Mouse (Mus musculus): Measurements from ENCODE around the gene Vav1. TPM values are rescaled to one million over a fixed set of nuclear protein-coding genes. Genes with fewer than 3 reads are reported as not detected.

The Vav1 gene
- 67.9 and 112 TPM in 2 replicates for polyA plus RNA-seq (2011; ENCODE audit: insufficient read depth, insufficient read length, low replicate concordance, missing spikeins)

DNA sequence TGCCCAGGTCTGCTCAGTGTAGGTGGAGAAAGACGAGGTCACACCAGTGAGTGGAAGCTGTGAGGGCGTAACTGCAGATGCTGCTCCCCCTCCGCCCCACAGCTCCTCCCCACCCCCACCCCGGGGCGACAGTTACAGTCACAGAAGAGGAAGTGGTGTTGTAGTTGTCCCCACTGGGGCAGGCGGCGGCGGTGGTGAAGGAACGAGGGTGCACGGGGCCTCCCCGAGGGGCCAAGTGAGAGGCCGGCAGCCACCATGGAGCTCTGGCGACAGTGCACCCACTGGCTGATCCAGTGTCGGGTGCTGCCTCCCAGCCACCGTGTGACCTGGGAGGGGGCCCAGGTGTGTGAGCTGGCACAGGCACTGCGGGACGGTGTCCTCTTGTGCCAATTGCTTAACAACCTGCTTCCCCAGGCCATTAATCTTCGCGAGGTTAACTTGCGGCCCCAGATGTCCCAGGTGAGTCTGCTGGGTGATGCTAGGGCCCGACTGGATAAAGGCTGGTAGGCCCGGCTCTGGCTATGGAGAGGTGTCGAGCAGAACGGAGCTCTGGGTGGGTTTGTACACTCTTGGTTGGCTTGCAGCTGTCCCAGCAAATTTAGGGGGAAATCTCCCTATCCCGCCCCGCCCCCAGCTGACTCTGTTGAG lies at the start of gene Vav1:
Vav1 (plus strand) TSS at position 158 of the 648 bp plus-strand sequence.
- WGBS: under 1% methylated on average over 26 of the region's 26 CpGs
- TF ChIP-seq POLR2A (IDR thresholded peaks at IDR 0.05; ENCODE audit: borderline replicate concordance, control insufficient read depth, low read depth, low read length): peak; percentile 97
- no peak for TF ChIP-seq CTCF (IDR thresholded peaks at IDR 0.05; ENCODE audit: control insufficient read depth, insufficient read depth, low read length)
- Histone ChIP-seq H3K4me3 (replicated peaks; ENCODE audit: control insufficient read depth, low read depth, low read length) (peak within 1 kb of the TSS; percentile 97), H3K4me1 (ENCODE audit: control insufficient read depth, insufficient read depth, low read length) (peaks cover 20% of the 10 kb centered on the region), H3K27ac (ENCODE audit: control insufficient read depth, insufficient read depth, low read depth, low read length, poor library complexity) (peak within 1 kb of the TSS; percentile 98)

DNA sequence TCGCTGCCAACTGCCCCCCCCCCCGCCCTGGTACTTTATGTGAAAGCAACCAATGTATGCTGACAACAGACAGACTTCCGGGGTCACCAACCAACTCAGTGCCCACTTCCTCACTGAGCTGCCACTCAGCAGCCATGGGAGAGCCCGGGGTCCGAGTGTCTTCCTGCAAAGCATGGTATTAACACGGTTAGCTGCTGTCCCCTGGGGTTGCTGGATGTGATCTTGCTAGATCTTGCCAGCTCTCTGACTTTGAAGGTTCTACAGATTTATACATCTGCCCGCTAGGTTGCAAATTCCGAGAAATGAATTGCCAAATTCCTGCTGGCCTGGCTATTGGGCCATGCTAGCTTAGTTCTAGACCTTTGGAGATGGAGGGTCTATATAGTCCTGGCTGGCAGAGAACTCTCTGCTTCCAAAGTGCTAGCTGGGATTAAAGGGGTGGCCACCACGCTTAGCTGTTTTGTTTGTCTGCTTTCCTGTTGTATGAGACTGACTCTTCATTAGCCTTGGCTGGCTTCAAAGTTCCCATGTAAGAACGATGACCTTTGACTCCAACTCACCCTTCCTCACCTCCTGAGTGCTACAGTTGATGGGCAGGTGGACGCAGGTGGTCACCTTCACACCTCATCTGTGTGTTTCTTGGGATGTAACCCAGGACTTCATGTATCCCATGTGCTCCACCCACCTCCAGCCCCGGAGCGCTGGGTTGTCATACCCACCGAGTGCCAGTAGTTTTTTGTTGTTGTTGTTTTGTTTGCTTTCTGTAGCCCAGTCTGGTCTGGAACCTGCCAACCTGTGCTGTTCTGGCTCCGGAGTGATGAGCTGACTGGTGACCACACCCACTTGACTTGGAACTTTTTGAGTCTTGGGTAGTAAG lies 48.8 kb upstream of the Vav1 start:
- no peak for TF ChIP-seq CTCF (IDR thresholded peaks at IDR 0.05; ENCODE audit: control insufficient read depth, insufficient read depth, low read length)
- no peak for TF ChIP-seq POLR2A (IDR thresholded peaks at IDR 0.05; ENCODE audit: borderline replicate concordance, control insufficient read depth, low read depth, low read length)
- 37% methylated on average over 15 of the region's 15 CpGs for WGBS
- peaks cover 9% of the 10 kb centered on the region for H3K4me1 ChIP-seq (ENCODE audit: control insufficient read depth, insufficient read depth, low read length)
- H3K27ac ChIP-seq (ENCODE audit: control insufficient read depth, insufficient read depth, low read depth, low read length, poor library complexity): peak overlapping the region; percentile 39; the same call in 1 of the 2 replicates
- no peak overlapping the region for H3K4me3 ChIP-seq (replicated peaks; ENCODE audit: control insufficient read depth, low read depth, low read length)

DNA sequence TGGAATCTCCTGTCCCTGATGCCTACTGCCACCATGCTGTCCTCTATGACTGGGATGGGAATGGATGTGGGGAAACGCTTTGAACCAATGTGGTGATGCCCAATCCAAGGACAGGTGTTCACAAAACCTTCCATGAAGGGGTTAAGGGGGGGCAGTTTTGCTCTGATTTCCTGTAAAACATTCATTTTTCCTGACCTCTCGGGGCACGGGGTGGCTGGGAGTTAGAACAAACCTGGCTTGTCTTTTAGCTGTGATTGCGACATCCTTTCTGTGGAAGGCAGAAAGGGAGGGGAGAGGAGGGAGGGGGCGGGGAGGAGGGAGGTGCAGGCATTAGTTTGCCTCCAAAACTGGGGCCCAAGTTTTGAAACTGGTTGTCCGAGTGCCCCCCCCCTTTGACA lies 48.2 kb upstream of the Vav1 start:
- WGBS: 25% methylated on average over 6 of the region's 6 CpGs
- Histone ChIP-seq H3K4me3 (replicated peaks; ENCODE audit: control insufficient read depth, low read depth, low read length) (no peak overlapping the region), H3K27ac (ENCODE audit: control insufficient read depth, insufficient read depth, low read depth, low read length, poor library complexity) (peak overlapping the region; percentile 31; the same call in 1 of the 2 replicates), H3K4me1 (ENCODE audit: control insufficient read depth, insufficient read depth, low read length) (peaks cover 9% of the 10 kb centered on the region)
- TF ChIP-seq CTCF (IDR thresholded peaks at IDR 0.05; ENCODE audit: control insufficient read depth, insufficient read depth, low read length) (no peak), POLR2A (IDR thresholded peaks at IDR 0.05; ENCODE audit: borderline replicate concordance, control insufficient read depth, low read depth, low read length) (no peak)

DNA sequence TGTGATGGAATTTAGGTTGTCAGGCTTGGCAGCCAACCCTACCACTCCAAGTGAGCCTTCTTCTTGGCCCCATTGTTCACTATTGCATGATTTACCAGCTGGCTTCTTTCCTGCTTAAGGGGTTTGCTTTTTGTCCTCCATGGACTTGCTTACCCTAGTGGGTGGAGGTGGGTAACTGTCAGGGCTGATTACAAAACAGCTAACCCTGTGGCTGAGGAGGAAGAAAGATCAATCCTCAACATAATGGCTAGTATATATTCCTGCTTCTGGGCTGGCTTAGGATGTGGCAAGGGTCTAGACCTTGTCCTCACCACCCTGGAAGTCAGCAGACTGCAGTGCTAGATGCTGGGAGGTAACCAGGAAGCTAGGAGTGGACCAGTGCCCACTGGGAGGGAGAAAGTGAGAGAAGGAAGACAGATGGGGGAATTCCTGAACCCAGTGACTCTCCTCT lies 47.6 kb upstream of the Vav1 start:
- H3K27ac ChIP-seq (ENCODE audit: control insufficient read depth, insufficient read depth, low read depth, low read length, poor library complexity): peak overlapping the region; percentile 7; the same call in 1 of the 2 replicates
- peaks cover 9% of the 10 kb centered on the region for H3K4me1 ChIP-seq (ENCODE audit: control insufficient read depth, insufficient read depth, low read length)
- TF ChIP-seq CTCF (IDR thresholded peaks at IDR 0.05; ENCODE audit: control insufficient read depth, insufficient read depth, low read length) (no peak), POLR2A (IDR thresholded peaks at IDR 0.05; ENCODE audit: borderline replicate concordance, control insufficient read depth, low read depth, low read length) (no peak)
- no peak overlapping the region for H3K4me3 ChIP-seq (replicated peaks; ENCODE audit: control insufficient read depth, low read depth, low read length)

DNA sequence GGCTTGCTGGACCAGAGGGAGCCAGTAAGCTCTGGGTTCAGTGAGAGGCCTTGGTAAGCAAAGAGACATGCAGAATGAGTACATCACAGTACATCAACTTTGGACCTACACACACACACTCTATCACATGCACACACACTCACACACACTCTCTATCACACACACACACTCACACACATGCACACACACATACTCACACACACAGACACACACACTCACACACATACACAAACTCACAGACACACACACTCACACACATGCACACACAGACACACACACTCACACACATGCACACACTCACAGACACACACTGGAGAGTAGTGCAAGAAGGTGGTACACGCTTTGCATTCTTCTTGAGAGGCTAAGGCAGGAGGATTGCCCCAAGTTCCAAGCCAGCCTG lies 46.7 kb upstream of the Vav1 start:
- TF ChIP-seq POLR2A (IDR thresholded peaks at IDR 0.05; ENCODE audit: borderline replicate concordance, control insufficient read depth, low read depth, low read length): no peak
- no peak for TF ChIP-seq CTCF (IDR thresholded peaks at IDR 0.05; ENCODE audit: control insufficient read depth, insufficient read depth, low read length)
- H3K27ac ChIP-seq (ENCODE audit: control insufficient read depth, insufficient read depth, low read depth, low read length, poor library complexity): no peak overlapping the region
- H3K4me1 ChIP-seq (ENCODE audit: control insufficient read depth, insufficient read depth, low read length): peaks cover 7% of the 10 kb centered on the region
- 85% methylated on average over 1 of the region's 1 CpGs for WGBS
- no peak overlapping the region for H3K4me3 ChIP-seq (replicated peaks; ENCODE audit: control insufficient read depth, low read depth, low read length)

DNA sequence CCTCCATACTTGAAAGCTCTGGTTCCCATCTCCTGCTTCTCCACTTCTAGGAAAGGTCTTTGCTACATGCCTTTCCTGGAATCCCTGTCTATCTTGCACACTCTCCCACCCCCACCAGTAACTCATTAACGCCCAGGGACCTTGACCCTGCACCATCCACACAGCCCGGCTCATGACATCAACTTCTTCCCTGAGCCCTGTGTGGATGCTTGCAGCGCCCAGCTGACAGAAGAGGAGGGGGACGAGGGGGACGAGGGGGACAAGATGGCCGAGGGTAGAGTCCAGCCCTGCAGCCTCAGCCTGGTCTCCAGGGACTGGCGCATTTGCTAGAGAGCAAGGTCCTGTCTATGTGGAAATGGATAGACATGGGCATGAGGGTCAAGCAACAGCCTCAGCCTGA lies 45.9 kb upstream of the Vav1 start:
- TF ChIP-seq POLR2A (IDR thresholded peaks at IDR 0.05; ENCODE audit: borderline replicate concordance, control insufficient read depth, low read depth, low read length): no peak
- WGBS: 63% methylated on average over 7 of the region's 7 CpGs
- Histone ChIP-seq H3K4me1 (ENCODE audit: control insufficient read depth, insufficient read depth, low read length) (peaks cover 7% of the 10 kb centered on the region), H3K4me3 (replicated peaks; ENCODE audit: control insufficient read depth, low read depth, low read length) (no peak overlapping the region), H3K27ac (ENCODE audit: control insufficient read depth, insufficient read depth, low read depth, low read length, poor library complexity) (no peak overlapping the region)

DNA sequence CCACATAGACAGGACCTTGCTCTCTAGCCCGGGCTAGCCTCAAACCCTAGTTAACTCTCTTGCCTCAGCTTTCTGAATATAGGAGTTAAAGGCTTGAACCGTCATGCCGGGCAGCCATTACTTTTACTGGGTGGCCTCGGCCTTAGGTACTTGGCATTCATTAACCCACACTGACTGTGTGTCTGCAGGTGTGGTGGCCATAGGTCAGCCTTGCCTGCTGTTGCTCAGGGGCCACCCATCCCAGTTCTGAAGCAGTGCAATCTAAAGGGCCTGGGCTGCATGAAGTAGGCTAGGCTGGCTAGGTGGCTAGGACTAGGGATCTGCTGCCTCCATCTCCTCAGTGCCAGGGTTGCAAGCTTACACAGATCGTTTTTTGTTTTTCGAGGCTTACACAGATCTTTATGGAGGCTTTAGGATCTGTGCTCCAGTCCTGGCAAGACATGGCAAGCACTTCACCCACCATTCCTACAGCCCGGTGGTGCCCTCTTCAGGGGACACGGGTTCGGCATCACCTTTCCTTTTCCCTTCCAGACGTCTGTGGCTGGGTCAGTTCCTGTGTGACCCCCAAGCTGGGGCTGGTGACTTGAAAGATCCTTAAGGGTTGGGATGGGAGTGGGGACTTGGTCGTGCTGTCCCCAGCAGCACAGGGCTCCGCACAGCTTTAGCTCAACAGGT lies 44.5 kb upstream of the Vav1 start:
- Histone ChIP-seq H3K4me3 (replicated peaks; ENCODE audit: control insufficient read depth, low read depth, low read length) (no peak overlapping the region), H3K4me1 (ENCODE audit: control insufficient read depth, insufficient read depth, low read length) (peaks cover 5% of the 10 kb centered on the region), H3K27ac (ENCODE audit: control insufficient read depth, insufficient read depth, low read depth, low read length, poor library complexity) (no peak overlapping the region)
- TF ChIP-seq POLR2A (IDR thresholded peaks at IDR 0.05; ENCODE audit: borderline replicate concordance, control insufficient read depth, low read depth, low read length) (no peak), CTCF (IDR thresholded peaks at IDR 0.05; ENCODE audit: control insufficient read depth, insufficient read depth, low read length) (no peak)
- WGBS: 82% methylated on average over 12 of the region's 12 CpGs

DNA sequence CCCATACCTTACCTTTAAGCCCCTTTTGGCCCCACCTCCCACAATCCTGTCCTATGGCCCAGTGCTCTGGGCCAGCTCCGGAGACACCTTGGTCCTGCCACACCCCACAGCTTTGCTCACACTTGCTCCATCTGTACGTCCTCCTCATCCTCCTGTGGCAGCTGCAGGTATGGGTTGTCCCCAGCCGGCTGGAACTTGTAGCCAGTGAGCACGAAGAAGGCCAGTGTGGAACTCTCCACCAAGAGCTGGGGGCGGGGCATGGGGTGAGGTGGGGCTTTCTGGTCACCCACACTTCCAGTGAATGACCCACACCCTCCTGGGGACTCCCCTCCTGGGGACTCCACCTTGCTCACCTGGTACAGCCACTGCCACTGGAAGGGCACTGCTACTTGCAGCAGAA lies 43.1 kb upstream of the Vav1 start:
- Histone ChIP-seq H3K27ac (ENCODE audit: control insufficient read depth, insufficient read depth, low read depth, low read length, poor library complexity) (no peak overlapping the region), H3K4me3 (replicated peaks; ENCODE audit: control insufficient read depth, low read depth, low read length) (no peak overlapping the region), H3K4me1 (ENCODE audit: control insufficient read depth, insufficient read depth, low read length) (no peaks in the 10 kb centered on the region; the same call in 1 of the 2 replicates)
- TF ChIP-seq POLR2A (IDR thresholded peaks at IDR 0.05; ENCODE audit: borderline replicate concordance, control insufficient read depth, low read depth, low read length) (no peak), CTCF (IDR thresholded peaks at IDR 0.05; ENCODE audit: control insufficient read depth, insufficient read depth, low read length) (no peak)
- 85% methylated on average over 5 of the region's 5 CpGs for WGBS
